Mouse (Mus musculus) ES-E14 (cell line): ENCODE measurements around the gene Sema4a.

Experiments
- MAFK ChIP-seq: IDR thresholded peaks from 2 replicates; pipeline ENCODE4 v1.6.1; 2014; ENCODE audit warnings: mild to moderate bottlenecking, low read depth, low read length, inconsistent platforms; ENCODE audit not compliant: insufficient read depth
- ZNF384 ChIP-seq: IDR thresholded peaks from 2 replicates; pipeline ENCODE4 v1.6.1; 2012; ENCODE audit warnings: low read depth, low read length, inconsistent platforms

DNA sequence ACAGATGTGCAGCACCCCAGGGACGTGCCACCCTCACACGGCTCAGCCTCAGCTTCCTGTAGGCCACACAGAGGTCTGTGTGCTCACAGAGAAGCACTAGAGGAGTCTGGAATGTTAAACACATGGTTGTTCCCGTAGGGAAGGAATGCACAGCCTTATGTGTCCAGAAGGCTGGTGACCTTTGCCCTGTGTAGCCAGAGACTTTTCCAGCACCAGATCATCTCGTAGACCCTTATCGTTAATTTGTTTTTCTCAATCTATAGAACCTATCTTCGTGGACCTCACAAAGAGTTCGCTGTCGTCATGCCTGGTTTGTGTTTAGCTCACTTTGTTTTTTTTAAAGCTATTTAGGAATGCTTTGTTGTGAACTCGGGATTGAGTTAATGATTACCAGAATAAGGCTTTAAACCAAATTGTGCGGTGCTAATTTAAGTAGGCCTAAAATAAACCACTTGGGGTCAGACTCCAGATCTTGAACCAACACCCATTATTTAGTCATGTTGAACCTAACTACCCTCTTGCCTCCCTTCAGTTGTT lies 10.0 kb upstream of the Sema4a start:
- TF ChIP-seq MAFK (no peak), ZNF384 (no peak)
